Mouse (Mus musculus) gastrocnemius, adult 18-20 months (tissue): ENCODE measurements around the gene Gde1. TPM values are rescaled to one million over a fixed set of nuclear protein-coding genes. Genes with fewer than 3 reads are reported as not detected.

Experiments used
- total RNA-seq, 2 experiments: library from RNA; stranded (reverse); gene quantifications; 2 replicates each; pipeline ENCODE4 v1.2.3; 2021

Gde1 gene
- total RNA-seq, 2 experiments from 2014 or later, result 45.4 to 45.7 TPM

Other genes with a start within 250 kb of the Gde1 start
- gene Itpripl2, start 213.8 kb downstream of the Gde1 start, total RNA-seq, result 1 to 10 TPM; 5.2 to 8.2 TPM
- gene Coq7, start 172.4 kb downstream of the Gde1 start, total RNA-seq, result 10 to 100 TPM; 46.4 to 57.7 TPM
- 10 to 100 TPM in 1 of 2 experiments, 1 to 10 TPM in 1; 9.6 to 13.1 TPM for gene Tmc7, start 121.0 kb downstream of the Gde1 start, total RNA-seq
- not detected for gene Tmc5, start 108.5 kb downstream of the Gde1 start, total RNA-seq
- gene Ccp110, start 6.8 kb upstream of the Gde1 start, total RNA-seq, result 1 to 10 TPM; 2.0 to 3.2 TPM
- gene Vps35l, start 34.4 kb upstream of the Gde1 start, total RNA-seq, result 10 to 100 TPM; 20.4 to 20.5 TPM
- gene Iqck, start 150.0 kb upstream of the Gde1 start, total RNA-seq, result under 1 TPM; 0.14 to 0.24 TPM
- 10 to 100 TPM; 25.3 to 25.8 TPM for gene Knop1, start 150.5 kb upstream of the Gde1 start, total RNA-seq